Mouse (Mus musculus) forebrain, embryonic 15.5 days (tissue): ENCODE data around the gene Dnajb4. TPM values are rescaled to one million over a fixed set of nuclear protein-coding genes. Genes with fewer than 3 reads are reported as not detected.

ENCODE experiments used
- ATAC-seq: fragments of 200-750 bp; cut with Nextera tagmentation; replicated peaks from 2 replicates; pipeline ENCODE4 v1.8.0; 2017; ENCODE audit warnings: mild to moderate bottlenecking, moderate TSS enrichment, moderate library complexity
- H3K27ac ChIP-seq: fragments of 300-500 bp; sonication (generic); replicated peaks from 2 replicates; pipeline ENCODE4 v1.5.1; 2015; ENCODE audit warnings: mild to moderate bottlenecking, inconsistent platforms
- H3K27me3 ChIP-seq: fragments of 300-500 bp; sonication (generic); 2 replicates; pipeline ENCODE4 v1.6.1; 2015; ENCODE audit warnings: inconsistent platforms
- H3K36me3 ChIP-seq: fragments of 300-500 bp; sonication (generic); 2 replicates; pipeline ENCODE4 v1.6.1; 2015; ENCODE audit warnings: mild to moderate bottlenecking, inconsistent platforms
- H3K4me1 ChIP-seq: fragments of 300-500 bp; sonication (generic); 2 replicates; pipeline ENCODE4 v1.6.1; 2015; ENCODE audit warnings: inconsistent platforms
- H3K4me2 ChIP-seq: fragments of 300-500 bp; sonication (generic); replicated peaks from 2 replicates; pipeline ENCODE4 v1.6.1; 2015; ENCODE audit warnings: mild to moderate bottlenecking, inconsistent platforms
- H3K4me3 ChIP-seq: fragments of 300-500 bp; sonication (generic); 2 replicates; pipeline ENCODE4 v1.5.1; 2015; ENCODE audit warnings: mild to moderate bottlenecking, inconsistent platforms
- H3K9ac ChIP-seq: fragments of 300-500 bp; sonication (generic); replicated peaks from 2 replicates; pipeline ENCODE4 v1.6.1; 2015; ENCODE audit warnings: mild to moderate bottlenecking, inconsistent platforms
- H3K9me3 ChIP-seq: fragments of 300-500 bp; sonication (generic); 2 replicates; pipeline ENCODE4 v1.6.1; 2016; ENCODE audit warnings: inconsistent platforms
- WGBS: fragments of 180-500 bp; shearing (Covaris S2); methylation state at CpG from one replicate; pipeline ENCODE4 v1.1.7; 2015; ENCODE audit warnings: mixed read lengths; 5-methylcytosine and 5-hydroxymethylcytosine counted together
- polyA plus RNA-seq: library from polyadenylated mRNA; unstranded; fragments of >200 nt; fragmentation: Nextera tagmentation; extraction: Ambion mirVana; gene quantifications from 2 replicates; pipeline ENCODE4 v1.2.1, GENCODE M21; 2015

The Dnajb4 gene
- polyA plus RNA-seq, 1 experiment from 2014 or later, result 35.4 TPM

DNA sequence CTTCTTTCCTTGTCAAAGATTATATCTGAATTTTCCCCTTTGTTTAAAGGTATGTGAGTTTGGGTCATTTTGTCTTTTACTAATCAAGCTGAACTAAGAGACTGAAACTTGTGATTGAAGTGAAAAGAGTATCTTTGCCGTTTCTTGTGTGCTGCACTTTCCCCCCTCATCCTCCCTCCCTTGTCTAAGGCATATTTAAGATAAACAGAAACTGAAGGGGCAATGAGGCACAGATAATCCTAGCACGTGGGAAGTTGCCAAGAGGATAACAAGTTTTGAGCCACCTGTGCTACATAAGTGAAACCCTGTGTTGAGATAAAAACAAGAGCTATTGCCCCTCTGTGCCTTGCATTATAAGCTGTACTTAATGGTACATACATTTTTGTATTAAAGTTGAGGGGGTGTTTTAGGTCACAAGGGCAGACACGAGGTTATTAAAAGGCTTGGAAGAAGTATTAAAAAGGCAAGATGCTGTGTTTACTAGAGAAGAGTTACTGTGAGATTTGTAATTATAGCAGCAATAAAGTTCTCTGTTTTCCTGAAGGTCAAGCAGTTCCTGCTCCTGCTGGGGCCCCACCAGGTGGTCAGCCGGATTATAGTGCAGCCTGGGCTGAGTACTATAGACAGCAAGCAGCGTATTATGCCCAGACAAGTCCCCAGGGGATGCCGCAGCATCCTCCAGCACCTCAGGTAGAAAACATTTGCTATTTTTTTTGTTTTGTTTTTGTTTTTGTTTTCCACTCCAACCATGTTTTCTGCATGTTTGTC lies 21.4 kb upstream of the Dnajb4 start:
- Histone ChIP-seq H3K4me2 (no peak overlapping the region), H3K36me3 (peaks cover 76% of the 10 kb centered on the region), H3K27me3 (no peaks in the 10 kb centered on the region), H3K4me1 (no peaks in the 10 kb centered on the region), H3K27ac (no peak overlapping the region), H3K4me3 (no peak overlapping the region), H3K9me3 (no peaks in the 10 kb centered on the region), H3K9ac (no peak overlapping the region)
- WGBS, result 56% methylated on average over 6 of the region's 6 CpGs
- no peak for ATAC-seq

DNA sequence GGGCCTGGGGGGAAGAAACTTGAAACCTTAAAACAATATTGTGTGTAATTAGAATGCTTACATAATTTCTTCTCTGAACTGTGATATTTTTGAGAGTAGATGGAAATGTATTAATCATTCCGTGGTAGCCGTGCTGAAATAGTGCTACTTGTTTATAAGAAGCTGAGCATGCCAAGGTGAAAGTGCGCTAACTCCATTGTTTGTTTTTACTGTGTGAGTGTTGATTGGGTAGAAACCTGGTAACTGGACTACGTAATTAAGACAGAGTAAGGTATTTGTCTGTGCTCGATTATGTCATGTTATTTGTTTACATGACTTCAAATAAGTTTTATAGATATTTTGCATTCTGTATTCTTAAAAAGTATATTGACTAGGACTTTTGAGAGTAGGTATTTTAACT lies 19.2 kb upstream of the Dnajb4 start:
- Histone ChIP-seq H3K9me3 (no peaks in the 10 kb centered on the region), H3K4me2 (no peak overlapping the region), H3K4me1 (no peaks in the 10 kb centered on the region), H3K36me3 (peaks cover 84% of the 10 kb centered on the region), H3K9ac (no peak overlapping the region), H3K27ac (no peak overlapping the region), H3K4me3 (no peak overlapping the region), H3K27me3 (no peaks in the 10 kb centered on the region)
- ATAC-seq, result no peak
- 92% methylated on average over 5 of the region's 5 CpGs for WGBS

- Histone ChIP-seq H3K36me3 (peaks cover 84% of the 10 kb centered on the region), H3K4me2 (no peak overlapping the region), H3K27ac (no peak overlapping the region), H3K9me3 (no peaks in the 10 kb centered on the region), H3K4me1 (no peaks in the 10 kb centered on the region), H3K27me3 (no peaks in the 10 kb centered on the region), H3K4me3 (no peak overlapping the region), H3K9ac (no peak overlapping the region)
- WGBS, result 91% methylated on average over 7 of the region's 7 CpGs
- ATAC-seq, result no peak
Measured at GRCm38 (mm10) chr3:152228843-152229242, 18.7 kb upstream of the Dnajb4 start.

GRCm38 (mm10) chr3:152225906-152226305 lies 15.8 kb upstream of the Dnajb4 start:
- Histone ChIP-seq H3K9ac (no peak overlapping the region), H3K4me3 (no peak overlapping the region), H3K4me2 (no peak overlapping the region), H3K4me1 (no peaks in the 10 kb centered on the region), H3K27me3 (no peaks in the 10 kb centered on the region), H3K36me3 (peaks cover 88% of the 10 kb centered on the region), H3K27ac (no peak overlapping the region), H3K9me3 (no peaks in the 10 kb centered on the region)
- ATAC-seq, result no peak
- 91% methylated on average over 7 of the region's 7 CpGs for WGBS

DNA sequence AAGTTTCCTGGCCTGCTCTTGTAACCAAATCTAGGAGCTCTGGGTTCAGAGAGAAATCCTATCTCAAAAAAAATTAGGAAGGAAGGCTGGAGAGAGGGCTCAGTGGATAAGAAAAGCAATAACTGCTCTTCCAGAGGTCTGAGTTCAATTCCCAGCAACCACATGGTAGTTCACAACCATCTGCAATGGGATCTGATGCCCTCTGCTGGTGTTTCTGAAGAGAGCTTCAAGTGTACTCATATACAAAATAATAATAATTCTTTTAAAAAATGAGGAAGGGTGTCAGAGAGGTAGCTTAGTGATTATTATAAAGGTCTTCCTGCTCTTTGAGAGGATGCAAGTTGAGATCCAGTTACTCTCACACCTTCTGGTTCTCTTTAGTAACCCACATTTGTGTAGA lies 14.8 kb upstream of the Dnajb4 start:
- Histone ChIP-seq H3K27ac (no peak overlapping the region), H3K9ac (no peak overlapping the region)
- no peak for ATAC-seq

DNA sequence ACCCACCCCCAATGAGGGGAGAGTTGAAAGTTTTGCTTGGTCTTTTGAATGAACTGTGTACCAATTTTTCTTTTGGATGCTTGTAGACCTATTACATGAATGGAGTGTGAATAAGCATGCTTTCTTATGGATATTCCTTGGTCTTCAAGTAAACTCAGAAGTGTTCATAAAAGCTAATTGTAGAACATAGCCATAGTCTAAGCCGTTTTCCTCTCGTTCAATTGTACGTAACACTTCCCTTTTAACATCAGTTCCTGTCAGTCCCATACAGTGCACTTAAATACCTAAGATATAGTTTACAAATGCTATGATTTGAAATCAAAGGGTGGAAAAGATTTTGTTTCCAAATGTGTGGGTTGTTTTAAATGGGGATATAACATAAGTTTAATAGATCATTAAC lies 3.3 kb upstream of the Dnajb4 start:
- H3K27me3 ChIP-seq, result no peaks in the 10 kb centered on the region
- H3K36me3 ChIP-seq, result peaks cover 31% of the 10 kb centered on the region
- 35% methylated on average over 3 of the region's 3 CpGs for WGBS
- no peak overlapping the region for H3K27ac ChIP-seq
- H3K4me3 ChIP-seq, result peak overlapping the region; percentile 80
- peak overlapping the region; percentile 89 for H3K4me2 ChIP-seq
- ATAC-seq, result no peak
- peaks cover 39% of the 10 kb centered on the region for H3K4me1 ChIP-seq
- no peaks in the 10 kb centered on the region for H3K9me3 ChIP-seq
- 0 out of 2 replicates have a peak overlapping the region, but pooled peaks have one; percentile 15 for H3K9ac ChIP-seq

More for the DNA sequence above, 14.8 kb upstream of the Dnajb4 start:
- Histone ChIP-seq H3K4me3 (no peak overlapping the region), H3K36me3 (peaks cover 90% of the 10 kb centered on the region), H3K4me1 (no peaks in the 10 kb centered on the region), H3K4me2 (no peak overlapping the region), H3K27me3 (no peaks in the 10 kb centered on the region), H3K9me3 (no peaks in the 10 kb centered on the region)

DNA sequence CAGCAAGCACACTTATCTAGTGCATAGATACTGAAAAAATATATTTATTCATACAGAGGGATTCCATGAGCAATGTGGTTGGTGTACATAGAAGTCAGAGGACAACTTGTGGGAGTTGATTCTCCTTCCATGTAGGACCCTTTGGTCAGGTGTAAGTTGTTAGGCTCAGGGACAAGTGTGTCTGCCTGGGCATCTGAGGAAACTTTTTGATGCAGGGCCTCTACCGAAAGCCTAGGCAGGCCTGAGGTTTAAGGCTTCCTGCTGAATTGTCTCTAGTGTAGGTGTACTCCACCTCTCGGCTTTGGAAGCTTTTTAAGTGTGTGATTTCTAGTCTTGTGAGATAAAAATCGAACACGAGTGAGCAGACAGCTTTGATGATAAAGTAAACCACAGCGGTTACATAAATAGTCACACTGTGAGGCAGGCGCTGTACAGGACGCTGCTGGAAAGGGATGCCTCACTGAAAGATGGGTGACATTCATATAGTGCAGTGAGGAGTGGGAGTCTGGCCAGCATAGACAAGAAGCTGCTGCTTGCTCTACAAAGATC lies 1.7 kb upstream of the Dnajb4 start:
- peaks cover 15% of the 10 kb centered on the region for H3K36me3 ChIP-seq
- H3K9me3 ChIP-seq, result no peaks in the 10 kb centered on the region
- H3K27ac ChIP-seq, result no peak overlapping the region
- ATAC-seq, result no peak
- no peaks in the 10 kb centered on the region for H3K27me3 ChIP-seq
- peaks cover 41% of the 10 kb centered on the region for H3K4me1 ChIP-seq
- peak overlapping the region; percentile 89 for H3K4me2 ChIP-seq
- WGBS, result 34% methylated on average over 7 of the region's 7 CpGs
- peak overlapping the region; percentile 97 for H3K9ac ChIP-seq
- peak overlapping the region; percentile 80 for H3K4me3 ChIP-seq

DNA sequence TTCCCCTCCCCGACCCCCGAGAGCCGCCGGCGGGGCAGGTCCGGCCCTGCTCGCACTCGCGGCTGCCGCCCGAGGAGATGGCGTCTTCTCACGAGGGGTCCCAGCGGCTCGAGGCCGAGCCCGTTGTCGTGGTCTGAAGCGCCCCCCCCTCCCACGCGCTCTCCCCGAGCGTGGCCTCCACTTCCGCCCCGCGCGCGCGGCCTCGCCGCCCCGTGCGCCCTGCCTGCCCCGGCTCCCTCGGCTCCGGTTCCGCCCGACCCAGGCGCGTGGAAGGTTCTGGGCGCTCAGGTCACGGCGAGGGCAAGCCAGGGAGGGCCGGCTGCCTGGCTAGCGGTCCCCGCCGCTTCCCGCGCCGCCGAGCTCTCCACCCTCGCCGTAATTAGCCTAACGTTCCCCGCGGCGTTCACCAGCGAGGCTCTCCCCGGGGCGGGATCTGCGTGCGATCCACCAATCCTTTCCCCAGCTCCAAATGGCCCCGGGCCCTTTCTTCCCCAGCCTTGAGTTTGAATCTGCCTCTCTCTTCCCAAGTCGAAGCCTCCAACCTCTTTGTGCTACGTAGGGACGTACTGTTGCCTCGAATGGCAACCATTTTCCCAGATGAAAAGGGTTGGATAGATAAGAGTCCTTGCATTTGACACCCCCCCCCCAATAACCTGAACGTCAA lies 758 bp upstream of the Dnajb4 start:
- under 1% methylated on average over 67 of the region's 68 CpGs for WGBS
- peaks cover 40% of the 10 kb centered on the region for H3K4me1 ChIP-seq
- H3K36me3 ChIP-seq, result 0 out of 2 replicates have a peak, but pooled peaks cover 7% of the 10 kb centered on the region
- no peaks in the 10 kb centered on the region for H3K9me3 ChIP-seq
- H3K4me3 ChIP-seq, result peak overlapping the region; percentile 80
- ATAC-seq, result peak; percentile 59
- peak overlapping the region; percentile 97 for H3K9ac ChIP-seq
- H3K4me2 ChIP-seq, result peak overlapping the region; percentile 89
- peak overlapping the region; percentile 100 for H3K27ac ChIP-seq
- no peaks in the 10 kb centered on the region for H3K27me3 ChIP-seq

DNA sequence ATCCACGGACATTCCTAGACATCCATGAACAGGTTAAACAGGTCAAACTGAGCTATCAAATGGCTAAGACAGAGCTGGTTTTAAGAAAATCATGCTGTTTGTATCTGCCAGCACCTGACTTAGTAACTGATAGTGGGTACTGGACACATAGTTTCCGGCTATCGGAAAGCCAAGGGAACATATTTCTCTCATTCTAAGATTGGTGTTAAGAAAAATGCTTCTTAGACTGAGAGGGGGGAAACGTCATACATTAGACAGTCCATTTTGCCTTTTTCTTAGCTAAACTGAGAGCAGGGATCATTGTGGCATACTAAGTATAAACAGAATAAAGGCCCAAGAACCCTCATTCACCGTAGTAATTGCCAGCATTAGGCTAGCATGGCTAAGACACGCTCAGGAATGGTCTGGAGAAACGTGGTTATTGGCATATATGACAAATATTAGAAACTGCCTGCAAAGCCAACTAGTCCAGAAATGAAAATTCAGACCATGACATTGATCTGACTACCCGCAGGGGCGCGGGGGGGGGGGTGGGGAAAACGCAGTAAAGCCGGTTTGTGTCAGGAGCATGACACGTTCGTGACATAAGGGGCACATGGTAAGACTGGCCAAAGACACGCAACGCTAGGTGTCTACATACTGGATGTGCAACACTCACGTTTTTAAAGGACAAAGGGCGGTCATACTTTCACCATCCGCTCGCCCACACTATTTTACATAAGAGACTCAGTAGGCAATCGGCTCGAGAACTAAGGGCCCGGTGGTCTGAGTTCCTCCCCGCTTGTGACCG lies 730 bp downstream of the Dnajb4 start:
- Histone ChIP-seq H3K4me2 (peak overlapping the region; percentile 64), H3K4me1 (peaks cover 32% of the 10 kb centered on the region), H3K36me3 (no peaks in the 10 kb centered on the region), H3K9me3 (no peaks in the 10 kb centered on the region), H3K4me3 (peak overlapping the region; percentile 80), H3K27me3 (no peaks in the 10 kb centered on the region), H3K27ac (peak overlapping the region; percentile 100), H3K9ac (peak overlapping the region; percentile 100)
- ATAC-seq, result peak; percentile 39
- 4% methylated on average over 25 of the region's 25 CpGs for WGBS

DNA sequence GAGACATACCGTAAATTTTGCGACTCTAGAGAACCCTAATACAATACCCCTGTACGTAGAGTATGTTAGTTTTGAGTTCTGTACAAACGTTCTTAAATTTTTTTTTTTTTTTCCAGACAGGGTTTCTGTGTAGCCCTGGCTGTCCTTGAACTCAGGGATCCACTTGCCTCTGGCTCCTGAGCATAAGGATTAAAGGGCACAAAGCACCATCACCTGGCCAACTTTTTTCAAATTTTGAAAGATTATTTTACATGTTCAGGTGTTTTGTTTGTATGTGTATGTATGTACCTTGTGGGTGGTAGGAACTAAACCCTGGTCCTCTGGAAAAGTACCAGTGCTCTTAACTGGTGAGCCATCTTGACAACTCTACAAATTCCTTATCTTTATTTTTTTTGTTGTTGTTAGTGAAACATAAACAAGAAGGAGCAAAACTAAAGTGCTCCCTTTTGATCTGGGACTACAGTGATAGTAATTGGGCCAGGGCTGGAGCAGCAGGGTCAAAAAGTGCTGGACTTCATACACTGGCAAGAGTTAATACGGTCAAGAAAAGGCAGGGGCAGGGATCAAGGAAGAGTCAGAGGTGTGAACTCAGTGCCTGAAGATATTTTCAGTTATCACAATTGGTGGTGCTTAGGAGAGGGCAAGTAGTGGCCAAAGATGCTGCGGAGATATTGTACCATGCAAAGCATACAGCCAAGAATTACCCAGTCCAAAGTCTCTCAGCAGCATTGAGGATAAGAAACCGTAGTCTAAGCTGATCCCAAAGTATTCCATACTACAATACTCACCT lies 1.8 kb downstream of the Dnajb4 start:
- ATAC-seq, result no peak
- Histone ChIP-seq H3K9ac (no peak overlapping the region), H3K4me1 (peaks cover 29% of the 10 kb centered on the region), H3K36me3 (no peaks in the 10 kb centered on the region), H3K27ac (no peak overlapping the region), H3K9me3 (no peaks in the 10 kb centered on the region), H3K4me2 (peak overlapping the region; percentile 64), H3K27me3 (no peaks in the 10 kb centered on the region), H3K4me3 (no peak overlapping the region)
- WGBS, result 93% methylated on average over 7 of the region's 7 CpGs

- Histone ChIP-seq H3K27ac (no peak overlapping the region), H3K36me3 (no peaks in the 10 kb centered on the region), H3K4me3 (no peak overlapping the region), H3K9ac (no peak overlapping the region), H3K4me1 (peaks cover 18% of the 10 kb centered on the region), H3K27me3 (no peaks in the 10 kb centered on the region), H3K9me3 (no peaks in the 10 kb centered on the region), H3K4me2 (no peak overlapping the region)
- ATAC-seq, result no peak
- WGBS, result 97% methylated on average over 4 of the region's 4 CpGs
Measured at GRCm38 (mm10) chr3:152207156-152207555, 2.9 kb downstream of the Dnajb4 start.
